Mouse (Mus musculus) heart, adult 11 months (tissue): ENCODE measurements at regions not wholly inside any gene's neighbourhood (a gene's known extent, or its start where the extent isn't known, plus 50 kb on each side); places are given as distances from the start of the nearest gene placed in this dataset.

Experiments
- DNase-seq: peaks from one replicate; pipeline ENCODE4 v3.0.0; 2022

DNA sequence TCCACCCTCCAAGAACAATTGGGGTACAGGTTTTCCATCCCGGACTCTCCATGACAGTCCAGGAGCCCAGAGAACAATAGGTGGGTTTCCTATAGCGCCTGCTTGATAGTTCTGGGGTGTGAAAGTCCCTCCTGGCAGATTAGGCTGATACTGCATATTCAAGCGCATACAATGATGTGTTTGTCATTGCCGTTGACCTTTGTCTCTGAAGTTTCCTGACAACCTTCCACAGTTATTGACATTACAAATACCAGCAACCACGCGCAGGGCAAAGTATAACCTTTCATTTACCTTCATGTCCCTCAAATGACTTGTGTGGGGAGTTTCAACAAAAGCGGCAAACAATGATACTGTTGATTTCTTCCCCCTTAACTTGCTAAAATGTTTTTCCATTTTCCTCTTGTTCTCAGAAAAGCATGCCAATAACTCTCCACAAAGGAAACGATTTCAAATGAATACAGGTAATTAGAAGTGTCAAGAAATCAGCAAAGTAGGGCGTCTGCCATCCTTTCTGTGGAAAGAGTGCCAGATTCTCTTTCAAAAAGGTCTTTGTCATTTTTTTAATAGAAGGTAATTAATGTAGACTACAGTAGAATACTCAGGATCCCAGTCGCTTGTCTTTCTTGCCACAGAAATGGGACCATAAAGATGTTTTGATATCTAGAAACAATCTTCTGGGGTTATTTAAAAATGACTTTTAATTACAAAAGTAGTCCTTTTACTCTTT, 60.9 kb upstream of the BC052040 start:
- no peak for DNase-seq

GRCm38 (mm10) chr2:115529878-115530277, 51.6 kb upstream of the BC052040 start:
- peak; percentile 31 for DNase-seq
